Mouse (Mus musculus) neural tube, embryonic 11.5 days (tissue): ENCODE measurements around the gene Acox1. TPM values are rescaled to one million over a fixed set of nuclear protein-coding genes. Genes with fewer than 3 reads are reported as not detected.

ENCODE experiments used
- ATAC-seq: fragments of 200-750 bp; cut with Nextera tagmentation; 2 replicates; pipeline ENCODE4 v1.8.0; 2017; ENCODE audit warnings: moderate number of reproducible peaks, mild to moderate bottlenecking, moderate TSS enrichment, moderate library complexity; ENCODE audit not compliant: insufficient read depth, low FRiP score, low TSS enrichment
- DNase-seq: peaks from one replicate; pipeline ENCODE4 v3.0.0-alpha.2; 2015; ENCODE audit warnings: low spot score
- H3K27ac ChIP-seq: fragments of 300-500 bp; sonication (generic); 2 replicates; pipeline ENCODE4 v1.5.1; 2014; ENCODE audit warnings: low read depth, mild to moderate bottlenecking, low read length
- H3K27me3 ChIP-seq: fragments of 300-500 bp; sonication (generic); 2 replicates; pipeline ENCODE4 v1.6.1; 2014; ENCODE audit warnings: mild to moderate bottlenecking, low read length, mixed read lengths; ENCODE audit not compliant: control insufficient read depth, insufficient read depth
- H3K36me3 ChIP-seq: fragments of 300-500 bp; sonication (generic); 2 replicates; pipeline ENCODE4 v1.6.1; 2014; ENCODE audit warnings: mild to moderate bottlenecking, low read length, moderate library complexity, mixed read lengths; ENCODE audit not compliant: control insufficient read depth, insufficient read depth
- H3K4me1 ChIP-seq: fragments of 300-500 bp; sonication (generic); 2 replicates; pipeline ENCODE4 v1.6.1; 2014; ENCODE audit warnings: low read length, mixed read lengths; ENCODE audit not compliant: control insufficient read depth, insufficient read depth
- H3K4me2 ChIP-seq: fragments of 300-500 bp; sonication (generic); 2 replicates; pipeline ENCODE4 v1.6.1; 2014; ENCODE audit warnings: low read depth, mild to moderate bottlenecking, moderate library complexity
- H3K4me3 ChIP-seq: fragments of 300-500 bp; sonication (generic); 2 replicates; pipeline ENCODE4 v1.5.1; 2014; ENCODE audit warnings: low read depth, low read length
- H3K9ac ChIP-seq: fragments of 300-500 bp; sonication (generic); 2 replicates; pipeline ENCODE4 v1.6.1; 2014; ENCODE audit warnings: mild to moderate bottlenecking, low read length
- H3K9me3 ChIP-seq: fragments of 300-500 bp; sonication (generic); 2 replicates; pipeline ENCODE4 v1.6.1; 2016; ENCODE audit warnings: low read length; ENCODE audit not compliant: control insufficient read depth
- WGBS: fragments of 180-500 bp; shearing (Covaris S2); extraction: QIAGEN DNeasy Blood & Tissue Kit; methylation state at CpG from one replicate; pipeline ENCODE4 v1.1.7; 2014; 5-methylcytosine and 5-hydroxymethylcytosine counted together
- polyA plus RNA-seq: library from polyadenylated mRNA; unstranded; fragments of >200 nt; fragmentation: Nextera tagmentation; extraction: Ambion mirVana; gene quantifications from 2 replicates; pipeline ENCODE4 v1.2.1, GENCODE M21; 2014

Gene Acox1
- polyA plus RNA-seq, 1 experiment from 2014 or later, result 34.4 TPM

- no peaks in the 10 kb centered on the region for H3K27me3 ChIP-seq
- no peak overlapping the region for H3K27ac ChIP-seq
- H3K4me2 ChIP-seq, result no peak overlapping the region
- peaks cover 2% of the 10 kb centered on the region; the same call in 1 of the 2 replicates for H3K36me3 ChIP-seq
- ATAC-seq (no peak), DNase-seq (no peak)
- H3K9me3 ChIP-seq, result no peaks in the 10 kb centered on the region
- WGBS, result 85% methylated on average over 11 of the region's 11 CpGs
- H3K9ac ChIP-seq, result no peak overlapping the region
- no peaks in the 10 kb centered on the region for H3K4me1 ChIP-seq
- H3K4me3 ChIP-seq, result no peak overlapping the region
Observed at GRCm38 (mm10) chr11:116186360-116186759, 12.5 kb downstream of the Acox1 start.

- Histone ChIP-seq H3K4me2 (no peak overlapping the region), H3K36me3 (peaks cover 2% of the 10 kb centered on the region; the same call in 1 of the 2 replicates), H3K9ac (no peak overlapping the region), H3K4me1 (no peaks in the 10 kb centered on the region), H3K27me3 (no peaks in the 10 kb centered on the region), H3K27ac (no peak overlapping the region), H3K4me3 (no peak overlapping the region), H3K9me3 (no peaks in the 10 kb centered on the region)
- DNase-seq, result no peak
- WGBS, result 88% methylated on average over 3 of the region's 3 CpGs
- no peak for ATAC-seq
Observed at GRCm38 (mm10) chr11:116185836-116186235, 13.0 kb downstream of the Acox1 start.

GRCm38 (mm10) chr11:116178411-116179121 is 20.3 kb downstream of the Acox1 start:
- H3K4me1 ChIP-seq, result no peaks in the 10 kb centered on the region
- ATAC-seq (no peak), DNase-seq (no peak)
- H3K4me3 ChIP-seq, result no peak overlapping the region
- no peak overlapping the region for H3K27ac ChIP-seq
- H3K36me3 ChIP-seq, result peaks cover 11% of the 10 kb centered on the region
- H3K9ac ChIP-seq, result no peak overlapping the region; the same call in 1 of the 2 replicates
- no peak overlapping the region for H3K4me2 ChIP-seq
- no peaks in the 10 kb centered on the region for H3K9me3 ChIP-seq
- no peaks in the 10 kb centered on the region for H3K27me3 ChIP-seq
- WGBS, result 90% methylated on average over 20 of the region's 20 CpGs

- ATAC-seq (no peak), DNase-seq (no peak)
- Histone ChIP-seq H3K4me1 (no peaks in the 10 kb centered on the region), H3K27ac (no peak overlapping the region), H3K36me3 (peaks cover 11% of the 10 kb centered on the region), H3K27me3 (no peaks in the 10 kb centered on the region), H3K4me3 (no peak overlapping the region), H3K9me3 (no peaks in the 10 kb centered on the region), H3K4me2 (no peak overlapping the region), H3K9ac (no peak overlapping the region)
- 81% methylated on average over 7 of the region's 7 CpGs for WGBS
Observed at GRCm38 (mm10) chr11:116176010-116176409, 22.8 kb downstream of the Acox1 start.

GRCm38 (mm10) chr11:116174775-116175448 is 23.9 kb downstream of the Acox1 start:
- 91% methylated on average over 22 of the region's 22 CpGs for WGBS
- no peak for DNase-seq
- no peak overlapping the region for H3K4me3 ChIP-seq
- no peaks in the 10 kb centered on the region for H3K9me3 ChIP-seq
- H3K4me2 ChIP-seq, result no peak overlapping the region
- no peak overlapping the region for H3K9ac ChIP-seq
- H3K27me3 ChIP-seq, result no peaks in the 10 kb centered on the region
- H3K27ac ChIP-seq, result no peak overlapping the region
- no peaks in the 10 kb centered on the region for H3K4me1 ChIP-seq
- no peak for ATAC-seq
- peaks cover 11% of the 10 kb centered on the region for H3K36me3 ChIP-seq

- Histone ChIP-seq H3K4me3 (no peak overlapping the region), H3K27ac (no peak overlapping the region), H3K4me1 (peaks cover 2% of the 10 kb centered on the region; the same call in 1 of the 2 replicates), H3K4me2 (no peak overlapping the region), H3K9me3 (no peaks in the 10 kb centered on the region), H3K9ac (no peak overlapping the region), H3K27me3 (no peaks in the 10 kb centered on the region), H3K36me3 (peaks cover 8% of the 10 kb centered on the region)
- ATAC-seq (no peak), DNase-seq (no peak)
- WGBS, result 86% methylated on average over 2 of the region's 2 CpGs
Observed at GRCm38 (mm10) chr11:116171959-116172358, 26.9 kb downstream of the Acox1 start.

- ATAC-seq, result no peak
- Histone ChIP-seq H3K27me3 (no peaks in the 10 kb centered on the region), H3K27ac (no peak overlapping the region), H3K9ac (no peak overlapping the region), H3K4me1 (peaks cover 8% of the 10 kb centered on the region; the same call in 1 of the 2 replicates), H3K9me3 (no peaks in the 10 kb centered on the region), H3K36me3 (peaks cover 8% of the 10 kb centered on the region), H3K4me2 (no peak overlapping the region), H3K4me3 (no peak overlapping the region)
- WGBS, result 90% methylated on average over 5 of the region's 5 CpGs
- no peak for DNase-seq
Observed at GRCm38 (mm10) chr11:116170003-116170800, 28.6 kb downstream of the Acox1 start.

GRCm38 (mm10) chr11:116169214-116169613 is 29.6 kb downstream of the Acox1 start:
- H3K36me3 ChIP-seq, result peaks cover 3% of the 10 kb centered on the region; the same call in 1 of the 2 replicates
- WGBS, result 92% methylated on average over 3 of the region's 3 CpGs

More at GRCm38 (mm10) chr11:116169214-116169613, 29.6 kb downstream of the Acox1 start:
- H3K4me2 ChIP-seq, result no peak overlapping the region
- peaks cover 8% of the 10 kb centered on the region; the same call in 1 of the 2 replicates for H3K4me1 ChIP-seq
- no peaks in the 10 kb centered on the region for H3K27me3 ChIP-seq
- no peak for ATAC-seq
- H3K27ac ChIP-seq, result no peak overlapping the region
- H3K9ac ChIP-seq, result no peak overlapping the region
- no peak for DNase-seq
- H3K4me3 ChIP-seq, result no peak overlapping the region
- H3K9me3 ChIP-seq, result no peaks in the 10 kb centered on the region
